Mouse (Mus musculus) kidney, adult 2 months (tissue): ENCODE measurements around the gene Ccdc40. TPM values are rescaled to one million over a fixed set of nuclear protein-coding genes. Genes with fewer than 3 reads are reported as not detected.

Source experiments
- DNase-seq: peaks from one replicate; pipeline ENCODE4 v3.0.0; 2021
- H3K27ac ChIP-seq: fragments of 200-500 bp; 2 replicates; pipeline ENCODE4 v1.5.1; 2012; ENCODE audit warnings: low read depth, low read length, control low read depth, inconsistent platforms; ENCODE audit not compliant: insufficient read depth
- H3K27me3 ChIP-seq: fragments of 200-500 bp; replicated peaks from 2 replicates; pipeline ENCODE4 v1.6.1; 2012; ENCODE audit warnings: mild to moderate bottlenecking, moderate library complexity, low read length, inconsistent platforms; ENCODE audit not compliant: control insufficient read depth, insufficient read depth
- H3K36me3 ChIP-seq: fragments of 200-500 bp; 2 replicates; pipeline ENCODE4 v1.6.1; 2012; ENCODE audit warnings: mild to moderate bottlenecking, moderate library complexity, low read length, inconsistent platforms; ENCODE audit not compliant: control insufficient read depth, insufficient read depth
- H3K4me1 ChIP-seq: fragments of 200-500 bp; 2 replicates; pipeline ENCODE4 v1.6.1; 2011; ENCODE audit warnings: low read length; ENCODE audit not compliant: control insufficient read depth, insufficient read depth
- H3K4me3 ChIP-seq: fragments of 200-500 bp; 2 replicates; pipeline ENCODE4 v1.5.1; 2011; ENCODE audit warnings: mild to moderate bottlenecking, low read depth, low read length, control low read depth; ENCODE audit not compliant: insufficient read depth
- CTCF ChIP-seq: fragments of 200-500 bp; conservative IDR thresholded peaks from 2 replicates; pipeline ENCODE4 v1.5.1; 2011; ENCODE audit warnings: low read depth, mild to moderate bottlenecking, control low read depth, low read length, moderate library complexity, mixed read lengths; ENCODE audit not compliant: insufficient read depth, insufficient read length
- POLR2A ChIP-seq: fragments of 200-500 bp; IDR thresholded peaks from one replicate; pipeline ENCODE4 v1.6.1; 2011; ENCODE audit warnings: low read depth, low read length, control low read depth
- WGBS: fragments of 180-500 bp; shearing (Covaris S2); methylation state at CpG from one replicate; pipeline ENCODE4 v1.1.7; 2018; 5-methylcytosine and 5-hydroxymethylcytosine counted together
- polyA plus RNA-seq: library from polyadenylated mRNA; depleted of rRNA; stranded (reverse); fragments of >200 nt; gene quantifications from 2 replicates; pipeline ENCODE4 v1.2.3, GENCODE M21; 2012

The Ccdc40 gene
- polyA plus RNA-seq, 1 experiment: 0.30 TPM

- H3K27me3 ChIP-seq: no peaks in the 10 kb centered on the region
Measured at GRCm38 (mm10) chr11:119258572-119259322, 30.4 kb downstream of the Ccdc40 start.

GRCm38 (mm10) chr11:119259977-119260376, 31.6 kb downstream of the Ccdc40 start:
- no peak for DNase-seq
- Histone ChIP-seq H3K4me3 (no peak overlapping the region), H3K36me3 (no peaks in the 10 kb centered on the region), H3K4me1 (no peaks in the 10 kb centered on the region), H3K27me3 (no peaks in the 10 kb centered on the region), H3K27ac (no peak overlapping the region)
- WGBS: 89% methylated on average over 8 of the region's 8 CpGs
- no peak for TF ChIP-seq POLR2A

More at GRCm38 (mm10) chr11:119258572-119259322, 30.4 kb downstream of the Ccdc40 start:
- 56% methylated on average over 23 of the region's 23 CpGs for WGBS
- no peaks in the 10 kb centered on the region for H3K36me3 ChIP-seq
- peak overlapping the region; percentile 42; the same call in 1 of the 2 replicates for H3K4me3 ChIP-seq
- H3K4me1 ChIP-seq: no peaks in the 10 kb centered on the region
- H3K27ac ChIP-seq: peak overlapping the region; percentile 58; the same call in 1 of the 2 replicates
- TF ChIP-seq CTCF (no peak), POLR2A (no peak)
- peak; percentile 83 for DNase-seq

GRCm38 (mm10) chr11:119264413-119264812, 36.0 kb downstream of the Ccdc40 start:
- TF ChIP-seq POLR2A (no peak), CTCF (no peak)
- no peak overlapping the region for H3K4me3 ChIP-seq
- H3K36me3 ChIP-seq: no peaks in the 10 kb centered on the region
- no peak for DNase-seq
- 91% methylated on average over 13 of the region's 13 CpGs for WGBS
- H3K4me1 ChIP-seq: peaks cover 5% of the 10 kb centered on the region; the same call in 1 of the 2 replicates
- H3K27ac ChIP-seq: no peak overlapping the region
- H3K27me3 ChIP-seq: no peaks in the 10 kb centered on the region

GRCm38 (mm10) chr11:119265811-119266210, 37.4 kb downstream of the Ccdc40 start:
- no peak for DNase-seq
- Histone ChIP-seq H3K27me3 (no peaks in the 10 kb centered on the region), H3K4me1 (peaks cover 5% of the 10 kb centered on the region; the same call in 1 of the 2 replicates), H3K27ac (no peak overlapping the region), H3K36me3 (no peaks in the 10 kb centered on the region), H3K4me3 (no peak overlapping the region)
- TF ChIP-seq POLR2A (no peak), CTCF (no peak)
- WGBS: 84% methylated on average over 7 of the region's 7 CpGs

GRCm38 (mm10) chr11:119267241-119267674, 38.9 kb downstream of the Ccdc40 start:
- H3K4me3 ChIP-seq: no peak overlapping the region
- WGBS: 38% methylated on average over 6 of the region's 6 CpGs
- DNase-seq: peak; percentile 89
- no peaks in the 10 kb centered on the region for H3K36me3 ChIP-seq
- H3K27me3 ChIP-seq: no peaks in the 10 kb centered on the region
- H3K27ac ChIP-seq: peak overlapping the region; percentile 37; the same call in 1 of the 2 replicates
- TF ChIP-seq CTCF (no peak), POLR2A (no peak)
- peaks cover 5% of the 10 kb centered on the region; the same call in 1 of the 2 replicates for H3K4me1 ChIP-seq

- H3K27me3 ChIP-seq: no peaks in the 10 kb centered on the region
- DNase-seq: peak; percentile 96
- WGBS: 2% methylated on average over 52 of the region's 52 CpGs
- peaks cover 5% of the 10 kb centered on the region; the same call in 1 of the 2 replicates for H3K4me1 ChIP-seq
- peak within 1 kb of the TSS; percentile 80 for H3K4me3 ChIP-seq
- TF ChIP-seq POLR2A: no peak
- peak; percentile 96 for TF ChIP-seq CTCF
- H3K36me3 ChIP-seq: no peaks in the 10 kb centered on the region
- peak within 1 kb of the TSS; percentile 79 for H3K27ac ChIP-seq
Measured at GRCm38 (mm10) chr11:119267768-119268556, 39.6 kb downstream of the Ccdc40 start, which contains the start of gene Gaa. Gaa (plus strand) TSS chr11:119267887.

GRCm38 (mm10) chr11:119268557-119269195, 40.3 kb downstream of the Ccdc40 start:
- Histone ChIP-seq H3K4me3 (peak overlapping the region; percentile 80; the same call in 1 of the 2 replicates), H3K27ac (no peak overlapping the region), H3K4me1 (peaks cover 5% of the 10 kb centered on the region; the same call in 1 of the 2 replicates), H3K36me3 (no peaks in the 10 kb centered on the region), H3K27me3 (no peaks in the 10 kb centered on the region)
- DNase-seq: no peak
- no peak for TF ChIP-seq CTCF
- no peak for TF ChIP-seq POLR2A
- 79% methylated on average over 16 of the region's 16 CpGs for WGBS
